Mouse (Mus musculus): ENCODE data around the gene Ntsr2. TPM values are rescaled to one million over a fixed set of nuclear protein-coding genes. Genes with fewer than 3 reads are reported as not detected.
"Not testable (repeated sequence)": the region's sequence is repeated elsewhere in the genome, so short reads cannot be mapped to it uniquely, and the experiment has no call there.

The Ntsr2 gene
- polyA plus RNA-seq, 1 experiment from 2014 or later = 0.48 TPM

GRCm38 (mm10) chr12:16690631-16691030, 37.4 kb downstream of the Ntsr2 start:
- Histone ChIP-seq H3K9me3 (ENCODE audit: low read length) (no peaks in the 10 kb centered on the region), H3K27me3 (replicated peaks; ENCODE audit: insufficient read depth, low read length) (no peaks in the 10 kb centered on the region), H3K36me3 (ENCODE audit: insufficient read depth, low read length) (no peaks in the 10 kb centered on the region), H3K27ac (ENCODE audit: low read length) (no peak overlapping the region), H3K9ac (replicated peaks; ENCODE audit: low read depth) (no peak overlapping the region), H3K4me2 (replicated peaks; ENCODE audit: low read depth, low read length) (no peak overlapping the region), H3K4me3 (ENCODE audit: low read depth, low read length) (no peak overlapping the region), H3K4me1 (ENCODE audit: insufficient read depth, low read depth, low read length) (no peaks in the 10 kb centered on the region)
- ATAC-seq (no peak), DNase-seq (ENCODE audit: low spot score) (no peak)
- 77% methylated on average over 9 of the region's 9 CpGs for WGBS
- TF ChIP-seq CTCF (IDR thresholded peaks at IDR 0.05) (no peak), EP300 (IDR thresholded peaks at IDR 0.05) (no peak)

- Histone ChIP-seq H3K4me2 (replicated peaks; ENCODE audit: low read depth, low read length) (no peak overlapping the region), H3K27ac (ENCODE audit: low read length) (no peak overlapping the region), H3K27me3 (replicated peaks; ENCODE audit: insufficient read depth, low read length) (no peaks in the 10 kb centered on the region), H3K4me3 (ENCODE audit: low read depth, low read length) (no peak overlapping the region), H3K9me3 (ENCODE audit: low read length) (no peaks in the 10 kb centered on the region), H3K36me3 (ENCODE audit: insufficient read depth, low read length) (no peaks in the 10 kb centered on the region), H3K9ac (replicated peaks; ENCODE audit: low read depth) (no peak overlapping the region), H3K4me1 (ENCODE audit: insufficient read depth, low read depth, low read length) (no peaks in the 10 kb centered on the region)
- ATAC-seq (no peak), DNase-seq (ENCODE audit: low spot score) (no peak)
- WGBS = 68% methylated on average over 5 of the region's 5 CpGs
- no peak for TF ChIP-seq CTCF (IDR thresholded peaks at IDR 0.05)
- no peak for TF ChIP-seq EP300 (IDR thresholded peaks at IDR 0.05)
Observed at GRCm38 (mm10) chr12:16694783-16695182, 41.6 kb downstream of the Ntsr2 start.

- H3K27me3 ChIP-seq (replicated peaks; ENCODE audit: insufficient read depth, low read length); ATAC-seq; H3K36me3 ChIP-seq (ENCODE audit: insufficient read depth, low read length); DNase-seq (ENCODE audit: low spot score); H3K9ac ChIP-seq (replicated peaks; ENCODE audit: low read depth); H3K4me2 ChIP-seq (replicated peaks; ENCODE audit: low read depth, low read length); H3K27ac ChIP-seq (ENCODE audit: low read length); H3K4me1 ChIP-seq (ENCODE audit: insufficient read depth, low read depth, low read length); H3K4me3 ChIP-seq (ENCODE audit: low read depth, low read length); H3K9me3 ChIP-seq (ENCODE audit: low read length): not testable (repeated sequence)
- 96% methylated on average over 7 of the region's 8 CpGs for WGBS
Observed at GRCm38 (mm10) chr12:16695252-16695651, 42.1 kb downstream of the Ntsr2 start.

- no peak overlapping the region for H3K27ac ChIP-seq (ENCODE audit: low read length)
- H3K4me2 ChIP-seq (replicated peaks; ENCODE audit: low read depth, low read length) = no peak overlapping the region
- H3K4me3 ChIP-seq (ENCODE audit: low read depth, low read length) = no peak overlapping the region
- ATAC-seq (no peak), DNase-seq (ENCODE audit: low spot score) (no peak)
- H3K36me3 ChIP-seq (ENCODE audit: insufficient read depth, low read length) = no peaks in the 10 kb centered on the region
- H3K9ac ChIP-seq (replicated peaks; ENCODE audit: low read depth) = no peak overlapping the region
- 89% methylated on average over 13 of the region's 13 CpGs for WGBS
- no peaks in the 10 kb centered on the region for H3K27me3 ChIP-seq (replicated peaks; ENCODE audit: insufficient read depth, low read length)
- no peak for TF ChIP-seq CTCF (IDR thresholded peaks at IDR 0.05)
- TF ChIP-seq EP300 (IDR thresholded peaks at IDR 0.05) = no peak
- no peaks in the 10 kb centered on the region for H3K4me1 ChIP-seq (ENCODE audit: insufficient read depth, low read depth, low read length)
- H3K9me3 ChIP-seq (ENCODE audit: low read length) = no peaks in the 10 kb centered on the region
Observed at GRCm38 (mm10) chr12:16696146-16696545, 43.0 kb downstream of the Ntsr2 start.

- H3K4me3 ChIP-seq (ENCODE audit: low read depth, low read length) = no peak overlapping the region
- no peaks in the 10 kb centered on the region for H3K9me3 ChIP-seq (ENCODE audit: low read length)
- H3K4me2 ChIP-seq (replicated peaks; ENCODE audit: low read depth, low read length) = no peak overlapping the region
- no peak for DNase-seq (ENCODE audit: low spot score)
- WGBS = 100% methylated on average over 1 of the region's 1 CpGs
- H3K36me3 ChIP-seq (ENCODE audit: insufficient read depth, low read length) = no peaks in the 10 kb centered on the region
- no peak overlapping the region for H3K9ac ChIP-seq (replicated peaks; ENCODE audit: low read depth)
- ATAC-seq = no peak
- no peak overlapping the region for H3K27ac ChIP-seq (ENCODE audit: low read length)
- H3K27me3 ChIP-seq (replicated peaks; ENCODE audit: insufficient read depth, low read length) = no peaks in the 10 kb centered on the region
- TF ChIP-seq CTCF (IDR thresholded peaks at IDR 0.05) (no peak), EP300 (IDR thresholded peaks at IDR 0.05) (no peak)
- H3K4me1 ChIP-seq (ENCODE audit: insufficient read depth, low read depth, low read length) = no peaks in the 10 kb centered on the region
Observed at GRCm38 (mm10) chr12:16698691-16699090, 45.5 kb downstream of the Ntsr2 start.

Other genes with a start within 250 kb of the Ntsr2 start
- gene Lpin1, start 42.4 kb upstream of the Ntsr2 start, polyA plus RNA-seq (2015; fragmentation: Nextera tagmentation; extraction: Ambion mirVana) = 7.3 and 9.0 TPM in 2 replicates
- gene Greb1, start 147.5 kb downstream of the Ntsr2 start, polyA plus RNA-seq (2015; fragmentation: Nextera tagmentation; extraction: Ambion mirVana) = 0.46 and 1.1 TPM in 2 replicates
- gene E2f6, start 157.6 kb downstream of the Ntsr2 start, polyA plus RNA-seq (2015; fragmentation: Nextera tagmentation; extraction: Ambion mirVana) = 11.1 and 14.2 TPM in 2 replicates
- gene Rock2, start 241.5 kb downstream of the Ntsr2 start, polyA plus RNA-seq (2015; fragmentation: Nextera tagmentation; extraction: Ambion mirVana) = 18.2 and 22.9 TPM in 2 replicates